Mouse (Mus musculus) hindbrain, embryonic 10.5 days (tissue): Measurements from ENCODE around the gene Rab43. TPM values are rescaled to one million over a fixed set of nuclear protein-coding genes. Genes with fewer than 3 reads are reported as not detected.

ENCODE experiments used
- DNase-seq: peaks from one replicate; pipeline ENCODE4 v3.0.0-alpha.2; 2017; ENCODE audit warnings: low spot score
- H3K27ac ChIP-seq: fragments of 300-500 bp; sonication (generic); 2 replicates; pipeline ENCODE4 v1.5.1; 2016; ENCODE audit warnings: mild to moderate bottlenecking, moderate library complexity
- H3K27me3 ChIP-seq: fragments of 300-500 bp; sonication (generic); 2 replicates; pipeline ENCODE4 v1.6.1; 2016; ENCODE audit warnings: mild to moderate bottlenecking; ENCODE audit not compliant: poor library complexity, insufficient read depth, severe bottlenecking
- H3K36me3 ChIP-seq: fragments of 300-500 bp; sonication (generic); 2 replicates; pipeline ENCODE4 v1.6.1; 2016; ENCODE audit warnings: mild to moderate bottlenecking, moderate library complexity
- H3K4me1 ChIP-seq: fragments of 300-500 bp; sonication (generic); replicated peaks from 2 replicates; pipeline ENCODE4 v1.6.1; 2016; ENCODE audit warnings: mild to moderate bottlenecking
- H3K4me3 ChIP-seq: fragments of 300-500 bp; sonication (generic); 2 replicates; pipeline ENCODE4 v1.5.1; 2016; ENCODE audit warnings: mild to moderate bottlenecking, moderate library complexity
- H3K9me3 ChIP-seq: fragments of 300-500 bp; sonication (generic); 2 replicates; pipeline ENCODE4 v1.6.1; 2016; ENCODE audit warnings: mild to moderate bottlenecking, moderate library complexity
- WGBS: fragments of 180-500 bp; shearing (Covaris S2); methylation state at CpG from one replicate; pipeline ENCODE4 v1.1.7; 2016; 5-methylcytosine and 5-hydroxymethylcytosine counted together
- polyA plus RNA-seq: library from polyadenylated mRNA; unstranded; fragments of >200 nt; fragmentation: Nextera tagmentation; extraction: Ambion mirVana; gene quantifications from 2 replicates; pipeline ENCODE4 v1.2.1, GENCODE M21; 2016

Rab43 gene
- polyA plus RNA-seq, result 7.9 and 8.1 TPM in 2 replicates

- Histone ChIP-seq H3K27ac (peak within 1 kb of the TSS; percentile 86), H3K9me3 (no peaks in the 10 kb centered on the region), H3K36me3 (peaks cover 35% of the 10 kb centered on the region), H3K4me3 (peak within 1 kb of the TSS; percentile 75), H3K4me1 (peaks cover 34% of the 10 kb centered on the region), H3K27me3 (peaks cover 11% of the 10 kb centered on the region; the same call in 1 of the 2 replicates)
- DNase-seq, result peak; percentile 90
- 1% methylated on average over 56 of the region's 56 CpGs for WGBS
Measured at GRCm38 (mm10) chr6:87811675-87812338, at the start of gene Rab43. Gene Rab43, minus strand, starts transcription at chr6:87812164.

- no peak for DNase-seq
- Histone ChIP-seq H3K4me1 (no peaks in the 10 kb centered on the region), H3K27me3 (no peaks in the 10 kb centered on the region), H3K9me3 (no peaks in the 10 kb centered on the region), H3K4me3 (no peak overlapping the region), H3K27ac (no peak overlapping the region), H3K36me3 (no peaks in the 10 kb centered on the region)
- WGBS, result 72% methylated on average over 1 of the region's 1 CpGs
Measured at GRCm38 (mm10) chr6:87857071-87857470, 45.1 kb upstream of the Rab43 start.

- 89% methylated on average over 4 of the region's 4 CpGs for WGBS
- H3K9me3 ChIP-seq, result no peaks in the 10 kb centered on the region
- DNase-seq, result no peak
- no peak overlapping the region for H3K27ac ChIP-seq
- no peak overlapping the region for H3K4me3 ChIP-seq
- peaks cover 23% of the 10 kb centered on the region for H3K4me1 ChIP-seq
- no peaks in the 10 kb centered on the region for H3K27me3 ChIP-seq
- peaks cover 5% of the 10 kb centered on the region for H3K36me3 ChIP-seq
Measured at GRCm38 (mm10) chr6:87853446-87853845, 41.5 kb upstream of the Rab43 start.

- no peak overlapping the region for H3K27ac ChIP-seq
Measured at GRCm38 (mm10) chr6:87851871-87852270, 39.9 kb upstream of the Rab43 start.

GRCm38 (mm10) chr6:87850900-87851614, 39.1 kb upstream of the Rab43 start, which contains the start of gene Cnbp:
Gene Cnbp, minus strand, starts transcription at chr6:87851106.
- Histone ChIP-seq H3K27me3 (no peaks in the 10 kb centered on the region), H3K9me3 (no peaks in the 10 kb centered on the region), H3K4me1 (peaks cover 39% of the 10 kb centered on the region), H3K27ac (peak within 1 kb of the TSS; percentile 99), H3K4me3 (peak within 1 kb of the TSS; percentile 98), H3K36me3 (peaks cover 29% of the 10 kb centered on the region)
- DNase-seq, result peak; percentile 96
- WGBS, result under 1% methylated on average over 55 of the region's 55 CpGs

More at GRCm38 (mm10) chr6:87851871-87852270, 39.9 kb upstream of the Rab43 start:
- Histone ChIP-seq H3K9me3 (no peaks in the 10 kb centered on the region), H3K4me1 (peaks cover 36% of the 10 kb centered on the region), H3K36me3 (peaks cover 21% of the 10 kb centered on the region), H3K27me3 (no peaks in the 10 kb centered on the region), H3K4me3 (no peak overlapping the region)
- no peak for DNase-seq
- WGBS, result 79% methylated on average over 6 of the region's 6 CpGs

- H3K27ac ChIP-seq, result peak overlapping the region; percentile 99
- peaks cover 39% of the 10 kb centered on the region for H3K4me1 ChIP-seq
- under 1% methylated on average over 73 of the region's 73 CpGs for WGBS
- H3K36me3 ChIP-seq, result peaks cover 36% of the 10 kb centered on the region
- H3K27me3 ChIP-seq, result no peaks in the 10 kb centered on the region
- no peak for DNase-seq
- H3K4me3 ChIP-seq, result peak overlapping the region; percentile 98
- H3K9me3 ChIP-seq, result no peaks in the 10 kb centered on the region
Measured at GRCm38 (mm10) chr6:87850155-87850899, 38.4 kb upstream of the Rab43 start.

GRCm38 (mm10) chr6:87849780-87850154, 37.8 kb upstream of the Rab43 start:
- H3K36me3 ChIP-seq, result peaks cover 42% of the 10 kb centered on the region
- no peaks in the 10 kb centered on the region for H3K9me3 ChIP-seq
- peak; percentile 36 for DNase-seq
- WGBS, result under 1% methylated on average over 8 of the region's 8 CpGs
- H3K4me3 ChIP-seq, result peak overlapping the region; percentile 98
- no peaks in the 10 kb centered on the region for H3K27me3 ChIP-seq
- peak overlapping the region; percentile 99 for H3K27ac ChIP-seq
- H3K4me1 ChIP-seq, result peaks cover 39% of the 10 kb centered on the region

- Histone ChIP-seq H3K9me3 (no peaks in the 10 kb centered on the region), H3K4me3 (no peak overlapping the region), H3K4me1 (peaks cover 39% of the 10 kb centered on the region), H3K36me3 (peaks cover 71% of the 10 kb centered on the region), H3K27ac (no peak overlapping the region), H3K27me3 (no peaks in the 10 kb centered on the region)
- DNase-seq, result no peak
- 94% methylated on average over 1 of the region's 1 CpGs for WGBS
Measured at GRCm38 (mm10) chr6:87846813-87847212, 34.8 kb upstream of the Rab43 start.

- Histone ChIP-seq H3K27ac (no peak overlapping the region), H3K9me3 (no peaks in the 10 kb centered on the region), H3K27me3 (no peaks in the 10 kb centered on the region), H3K4me3 (no peak overlapping the region), H3K4me1 (peaks cover 29% of the 10 kb centered on the region), H3K36me3 (peaks cover 78% of the 10 kb centered on the region)
- 95% methylated on average over 13 of the region's 13 CpGs for WGBS
- no peak for DNase-seq
Measured at GRCm38 (mm10) chr6:87845031-87845695, 33.2 kb upstream of the Rab43 start.

GRCm38 (mm10) chr6:87842254-87842653, 30.3 kb upstream of the Rab43 start:
- H3K27ac ChIP-seq, result no peak overlapping the region

GRCm38 (mm10) chr6:87841635-87842034, 29.7 kb upstream of the Rab43 start:
- 86% methylated on average over 8 of the region's 8 CpGs for WGBS
- peaks cover 58% of the 10 kb centered on the region for H3K36me3 ChIP-seq

More at GRCm38 (mm10) chr6:87842254-87842653, 30.3 kb upstream of the Rab43 start:
- WGBS, result 24% methylated on average over 1 of the region's 1 CpGs
- no peak for DNase-seq
- no peak overlapping the region for H3K4me3 ChIP-seq
- H3K9me3 ChIP-seq, result no peaks in the 10 kb centered on the region
- H3K4me1 ChIP-seq, result peaks cover 25% of the 10 kb centered on the region
- no peaks in the 10 kb centered on the region for H3K27me3 ChIP-seq
- peaks cover 61% of the 10 kb centered on the region for H3K36me3 ChIP-seq

GRCm38 (mm10) chr6:87839797-87840341, 27.9 kb upstream of the Rab43 start:
- H3K27ac ChIP-seq, result no peak overlapping the region
- H3K27me3 ChIP-seq, result no peaks in the 10 kb centered on the region
- peaks cover 56% of the 10 kb centered on the region for H3K36me3 ChIP-seq
- whole genome bisulfite sequencing, result 64% methylated on average over 11 of the region's 11 CpGs
- H3K4me3 ChIP-seq, result no peak overlapping the region
- DNase-seq, result no peak
- no peaks in the 10 kb centered on the region for H3K9me3 ChIP-seq
- peaks cover 23% of the 10 kb centered on the region for H3K4me1 ChIP-seq

More at GRCm38 (mm10) chr6:87841635-87842034, 29.7 kb upstream of the Rab43 start:
- no peak overlapping the region for H3K4me3 ChIP-seq
- no peaks in the 10 kb centered on the region for H3K9me3 ChIP-seq
- no peak overlapping the region for H3K27ac ChIP-seq
- no peak for DNase-seq
- H3K4me1 ChIP-seq, result peaks cover 24% of the 10 kb centered on the region
- H3K27me3 ChIP-seq, result no peaks in the 10 kb centered on the region
